Mouse (Mus musculus) left cerebral cortex, adult 2 months (tissue): ENCODE results near the gene Tfip11. TPM values are rescaled to one million over a fixed set of nuclear protein-coding genes. Genes with fewer than 3 reads are reported as not detected.
A peak's percentile ranks its signal among the peaks of the same experiment; 100 is the strongest.

Experiments used
- DNase-seq, 2 experiments: peaks; one replicate each; pipeline ENCODE4 v3.0.0; 2021 to 2022; ENCODE audit warnings: low spot score in 2 of 2, mixed read lengths in 1 of 2; ENCODE audit errors: extremely low spot score in 1 of 2
- H3K27ac ChIP-seq: fragments of 200-600 bp; 2 replicates; pipeline ENCODE4 v1.8.1; 2022
- H3K4me3 ChIP-seq: fragments of 200-600 bp; 2 replicates; pipeline ENCODE4 v1.8.1; 2022
- CTCF ChIP-seq: fragments of 200-600 bp; IDR thresholded peaks from 2 replicates; pipeline ENCODE4 v1.8.1; 2022; ENCODE audit warnings: antibody characterized with exemption, mild to moderate bottlenecking, moderate library complexity
- intact Hi-C: fragments of 180-260 bp; cut with DNase I; formaldehyde crosslinking; loops from one replicate; pipeline ENCODE4 v1.15.1; 2025
- total RNA-seq, 2 experiments: library from RNA; stranded (reverse); gene quantifications; 2 replicates each; pipeline ENCODE4 v1.2.3; 2021

Gene Tfip11
- total RNA-seq, 2 experiments from 2014 or later = 43.0 to 45.0 TPM

DNA sequence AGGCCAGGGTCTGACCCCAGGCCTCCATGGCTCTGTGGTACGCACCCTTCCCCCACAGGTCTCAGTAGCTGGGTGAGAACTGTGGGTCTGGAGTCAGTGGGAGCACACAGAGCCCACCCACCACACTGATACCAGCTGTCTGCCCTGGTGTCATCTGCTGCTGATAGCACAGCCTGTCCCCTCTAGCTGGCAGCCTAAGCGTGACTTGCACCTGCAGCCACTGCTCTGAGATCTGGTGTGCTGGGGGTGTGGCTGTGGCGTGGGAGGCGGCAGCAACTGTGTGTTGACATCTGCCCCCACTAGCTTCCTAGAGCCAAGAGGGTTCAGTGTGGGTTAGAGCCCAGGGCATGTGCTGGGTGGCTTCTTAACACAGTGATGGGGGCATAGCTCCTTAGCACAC lies 50.0 kb downstream of the Tfip11 start:
- TF ChIP-seq CTCF = no peak
- Histone ChIP-seq H3K4me3 (no peak overlapping the region), H3K27ac (no peak overlapping the region)
- intact Hi-C loops = no loop called here
- DNase-seq = no peak

DNA sequence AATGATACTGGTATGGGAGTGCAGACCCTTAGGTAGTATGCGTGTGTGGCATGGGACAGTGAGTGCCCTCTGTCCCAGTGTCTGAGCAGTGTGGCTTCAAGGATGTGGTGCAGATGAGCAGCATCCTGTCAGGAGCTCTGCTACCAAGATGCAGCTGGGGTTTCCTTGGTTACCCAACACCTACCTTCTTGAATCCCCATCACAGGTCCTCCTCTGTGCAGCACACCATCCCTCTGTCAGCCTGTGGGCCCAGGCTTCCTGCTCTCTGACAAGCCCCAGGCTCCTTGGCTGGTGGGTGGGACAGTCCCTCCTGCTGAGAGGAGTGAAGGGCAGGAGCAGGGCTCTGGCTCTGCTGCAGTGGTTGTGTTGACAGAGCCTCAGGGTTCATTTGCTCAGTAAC lies 51.2 kb downstream of the Tfip11 start:
- H3K27ac ChIP-seq = peak overlapping the region; percentile 69
- DNase-seq = no peak
- no peak overlapping the region for H3K4me3 ChIP-seq
- intact Hi-C loops = no loop called here
- TF ChIP-seq CTCF = no peak

DNA sequence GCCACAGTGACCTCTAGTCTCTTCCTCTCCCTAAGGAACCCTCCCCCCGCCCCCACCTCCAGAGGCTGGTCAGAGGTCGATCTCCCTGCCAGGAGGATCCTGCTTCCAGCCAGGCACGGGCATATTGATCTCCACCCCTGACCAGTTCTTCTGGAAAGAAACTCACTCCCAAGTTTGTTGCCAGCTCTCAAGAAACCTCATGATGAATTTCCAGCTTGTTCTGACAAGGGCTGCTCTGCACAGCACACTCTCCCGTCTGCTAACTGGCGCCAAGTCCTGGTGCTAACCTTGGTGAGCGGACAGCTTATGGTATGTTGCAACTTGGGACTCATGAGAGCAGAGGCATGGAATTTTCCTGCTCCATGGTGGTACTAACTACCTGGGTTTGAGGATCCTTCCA lies 52.6 kb downstream of the Tfip11 start:
- intact Hi-C loops = no loop called here
- TF ChIP-seq CTCF = no peak
- DNase-seq = no peak
- Histone ChIP-seq H3K4me3 (no peak overlapping the region), H3K27ac (peak overlapping the region; percentile 69)

DNA sequence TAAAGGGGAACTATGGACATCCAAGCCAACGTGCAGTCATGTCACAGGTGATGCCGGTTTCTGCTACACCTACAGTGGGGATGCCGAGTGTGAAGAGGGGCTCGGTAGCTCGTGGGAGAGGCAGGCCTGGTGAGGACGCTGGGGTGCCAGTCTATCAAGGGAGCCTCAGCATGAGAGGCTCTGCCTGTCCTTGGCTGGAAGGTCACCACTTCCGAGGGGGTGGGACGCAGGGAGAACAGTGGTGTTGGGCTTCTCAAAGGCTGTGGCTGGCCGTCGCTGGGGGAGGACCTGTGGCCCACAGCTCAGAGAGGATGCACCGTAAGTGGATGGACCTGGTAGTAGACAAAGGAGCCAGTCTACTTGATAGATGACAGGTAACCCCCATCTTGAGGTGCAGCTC lies 55.0 kb downstream of the Tfip11 start:
- no peak for DNase-seq
- no peak overlapping the region for H3K27ac ChIP-seq
- intact Hi-C loops = no loop called here

DNA sequence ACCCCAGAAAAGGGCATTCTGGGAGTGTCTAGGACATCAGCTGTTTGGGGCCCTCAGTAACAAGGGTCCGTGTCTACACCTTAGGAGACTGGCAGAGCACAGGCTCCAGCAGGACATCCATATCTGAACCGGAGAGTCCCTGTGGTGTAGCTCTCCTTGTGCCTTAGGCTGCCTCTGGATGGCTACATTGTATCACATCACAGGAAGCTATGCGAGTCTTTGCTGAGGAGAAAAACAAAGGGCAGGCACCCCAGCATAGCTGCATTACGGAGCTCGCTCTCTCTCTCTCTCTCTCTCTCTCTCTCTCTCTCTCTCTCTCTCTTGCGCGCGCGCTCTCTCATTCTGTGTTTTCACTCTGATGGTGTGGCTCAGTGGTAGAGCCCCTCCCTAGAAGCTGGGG lies 55.9 kb downstream of the Tfip11 start:
- no peak for TF ChIP-seq CTCF
- H3K4me3 ChIP-seq = no peak overlapping the region
- no peak for DNase-seq
- no peak overlapping the region; the same call in 1 of the 2 replicates for H3K27ac ChIP-seq
- intact Hi-C loops = no loop called here

More for the DNA sequence above, 55.0 kb downstream of the Tfip11 start:
- no peak for TF ChIP-seq CTCF
- H3K4me3 ChIP-seq = no peak overlapping the region

DNA sequence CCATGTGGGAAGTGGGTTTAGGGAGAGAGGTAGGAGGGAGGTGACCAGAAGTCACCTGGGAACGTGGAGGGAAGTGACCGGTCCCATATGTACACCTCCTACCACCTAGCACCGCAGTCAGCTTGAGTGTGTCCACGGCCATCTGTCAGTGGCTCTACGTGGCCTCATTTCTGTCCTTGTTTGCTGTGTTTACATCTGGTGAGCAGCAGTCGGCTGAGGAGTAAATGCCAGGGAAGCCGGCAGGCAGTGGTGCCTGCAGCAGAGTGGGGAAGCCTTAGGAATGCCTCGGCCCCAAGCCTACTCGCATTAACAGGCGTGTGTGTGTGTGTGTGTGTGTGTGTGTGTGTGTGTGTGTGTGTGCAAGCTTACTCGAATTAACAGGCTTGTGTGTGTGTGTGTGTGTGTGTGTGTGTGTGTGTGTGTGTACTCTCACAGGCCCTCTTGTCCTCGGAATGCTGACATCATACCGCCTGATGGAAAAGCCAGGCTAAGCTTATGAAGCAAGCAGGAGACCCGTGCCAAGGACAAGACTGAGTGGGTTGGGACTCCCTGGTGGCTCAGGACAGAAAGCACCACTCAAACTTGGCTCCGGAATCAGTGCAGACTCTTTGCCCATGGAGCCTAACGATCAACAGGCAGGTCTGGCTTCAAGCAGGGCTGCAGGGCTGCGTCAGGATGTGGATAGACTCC lies 56.6 kb downstream of the Tfip11 start:
- Histone ChIP-seq H3K4me3 (no peak overlapping the region), H3K27ac (peak overlapping the region; percentile 50)
- no peak; the same call in 1 of the 2 replicates for TF ChIP-seq CTCF
- intact Hi-C loops = no loop called here
- peak in 1 of 2 experiments; percentile 57 for DNase-seq

DNA sequence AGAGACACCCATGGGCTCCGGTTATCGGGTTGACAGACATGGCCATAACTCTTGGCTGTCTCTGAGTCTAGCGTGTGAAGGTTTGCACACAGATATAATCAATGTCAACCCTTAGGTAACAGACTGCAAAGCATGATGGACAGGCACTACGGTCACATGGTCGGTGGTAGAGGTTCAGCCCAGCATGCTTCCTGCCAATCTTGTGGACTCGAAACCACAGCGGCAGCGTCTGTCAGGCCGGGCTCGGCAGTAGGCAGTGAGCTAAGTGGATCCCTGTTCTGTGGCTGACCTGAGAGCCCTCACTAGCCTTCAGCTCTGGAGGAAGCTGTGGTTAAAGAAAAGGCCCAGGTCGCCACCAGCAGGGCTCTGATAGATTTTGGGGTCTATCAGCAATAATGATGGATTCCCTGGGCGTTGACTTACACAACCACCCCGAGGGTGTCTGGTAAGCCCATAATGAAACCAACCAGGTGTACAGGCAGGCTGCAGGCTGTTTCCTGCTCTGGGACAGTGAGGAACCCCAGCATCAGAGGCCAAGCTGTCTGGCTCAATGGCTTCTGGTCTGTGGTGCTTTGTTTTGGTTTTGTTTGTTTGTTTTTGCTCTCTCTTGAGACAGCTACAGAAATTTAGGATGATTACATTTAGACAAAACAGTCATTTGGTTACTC lies 58.8 kb downstream of the Tfip11 start:
- Histone ChIP-seq H3K27ac (no peak overlapping the region), H3K4me3 (no peak overlapping the region)
- no peak for DNase-seq
- intact Hi-C loops = no loop called here
- TF ChIP-seq CTCF = no peak

DNA sequence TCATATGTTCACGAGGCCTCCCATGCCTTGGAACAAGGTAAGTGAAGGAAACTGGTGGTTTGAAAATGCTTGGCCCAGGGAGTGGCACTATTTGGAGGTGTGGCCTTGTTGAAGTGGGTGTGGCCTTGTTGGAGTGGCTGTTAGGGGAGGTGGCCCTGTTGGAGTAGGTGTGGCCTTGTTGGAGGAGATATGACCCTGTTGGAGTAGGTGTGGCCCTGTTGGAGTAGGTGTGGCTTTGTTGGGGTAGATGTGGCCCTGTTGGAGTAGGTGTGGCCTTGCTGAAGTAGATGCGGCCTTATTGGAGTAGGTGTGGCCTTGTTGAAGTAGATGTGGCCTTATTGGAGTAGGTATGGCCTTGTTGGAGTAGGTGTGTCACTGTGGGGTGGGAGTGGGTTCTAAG lies 59.8 kb downstream of the Tfip11 start:
- no peak for TF ChIP-seq CTCF
- H3K27ac ChIP-seq = no peak overlapping the region
- no peak for DNase-seq
- H3K4me3 ChIP-seq = no peak overlapping the region
- intact Hi-C loops = no loop called here

Other genes with a start within 250 kb of the Tfip11 start
- under 1 TPM in 1 of 2 experiments, not detected in 1; 0.49 TPM for gene Cryba4, start 73.8 kb upstream of the Tfip11 start, total RNA-seq
- gene Crybb1, start 70.5 kb upstream of the Tfip11 start, total RNA-seq = 1 to 10 TPM; 6.9 to 7.4 TPM
- gene Tpst2, start 49.7 kb upstream of the Tfip11 start, total RNA-seq = 10 to 100 TPM; 37.5 to 41.9 TPM
- 10 to 100 TPM; 23.1 to 29.9 TPM for gene Srrd, start 16.7 kb downstream of the Tfip11 start, total RNA-seq
- 10 to 100 TPM; 26.9 to 38.3 TPM for gene Hps4, start 16.7 kb downstream of the Tfip11 start, total RNA-seq
- not detected for gene Gm6583, start 29.7 kb downstream of the Tfip11 start, total RNA-seq
- gene Asphd2, start 68.5 kb downstream of the Tfip11 start, total RNA-seq = 100 to 1,000 TPM; 180 to 183 TPM
- not detected for gene Gm6588, start 123.1 kb downstream of the Tfip11 start, total RNA-seq